Mouse (Mus musculus): ENCODE data around the gene Znhit1. TPM values are rescaled to one million over a fixed set of nuclear protein-coding genes. Genes with fewer than 3 reads are reported as not detected.

Znhit1 gene
- polyA plus RNA-seq, 1 experiment, result 96.2 TPM

DNA sequence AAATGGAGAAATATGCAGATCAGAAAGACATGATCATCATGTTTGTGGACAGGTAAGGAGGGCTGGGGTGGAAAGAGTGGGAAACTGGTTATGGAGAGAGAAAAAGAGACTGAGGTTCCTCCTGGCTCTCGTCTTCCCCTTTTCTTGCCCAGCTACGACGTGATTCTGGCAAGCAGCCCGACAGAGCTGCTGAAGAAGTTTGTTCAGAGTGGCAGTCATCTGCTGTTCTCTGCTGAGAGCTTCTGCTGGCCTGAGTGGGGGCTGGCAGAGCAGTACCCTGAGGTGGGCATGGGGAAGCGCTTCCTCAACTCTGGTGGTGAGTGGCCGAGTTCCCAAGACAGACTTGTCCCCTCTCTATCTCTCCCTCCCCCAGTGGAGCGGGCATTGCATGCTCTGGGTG lies 599 bp upstream of the Znhit1 start:
- TF ChIP-seq POLR2A (IDR thresholded peaks at IDR 0.05; ENCODE audit: extremely low read depth, insufficient read depth, low read length), result no peak
- no peak for TF ChIP-seq CTCF (IDR thresholded peaks at IDR 0.05; ENCODE audit: extremely low read depth, insufficient read depth, low read length)
- Histone ChIP-seq H3K4me3 (ENCODE audit: insufficient read depth, low read length) (peak overlapping the region; percentile 50), H3K4me1 (ENCODE audit: control insufficient read depth, insufficient read depth, low read length) (peaks cover 3% of the 10 kb centered on the region; the same call in 1 of the 2 replicates), H3K27ac (ENCODE audit: insufficient read depth, low read length) (no peak overlapping the region)

- peak overlapping the region; percentile 50 for H3K4me3 ChIP-seq (ENCODE audit: insufficient read depth, low read length)
- H3K27ac ChIP-seq (ENCODE audit: insufficient read depth, low read length), result peak overlapping the region; percentile 49
- peaks cover 3% of the 10 kb centered on the region; the same call in 1 of the 2 replicates for H3K4me1 ChIP-seq (ENCODE audit: control insufficient read depth, insufficient read depth, low read length)
- TF ChIP-seq CTCF (IDR thresholded peaks at IDR 0.05; ENCODE audit: extremely low read depth, insufficient read depth, low read length) (no peak), POLR2A (IDR thresholded peaks at IDR 0.05; ENCODE audit: extremely low read depth, insufficient read depth, low read length) (peak; percentile 59; the same call in 1 of the 2 replicates)
Observed at GRCm38 (mm10) chr5:136987138-136987933, 485 bp downstream of the Znhit1 start.

GRCm38 (mm10) chr5:136986695-136987137 lies 1.1 kb downstream of the Znhit1 start, which contains the start of gene Plod3:
Gene Plod3 (plus strand): TSS chr5:136987019.
- Histone ChIP-seq H3K4me1 (ENCODE audit: control insufficient read depth, insufficient read depth, low read length) (peaks cover 3% of the 10 kb centered on the region; the same call in 1 of the 2 replicates), H3K27ac (ENCODE audit: insufficient read depth, low read length) (peak within 1 kb of the TSS; percentile 49), H3K4me3 (ENCODE audit: insufficient read depth, low read length) (peak within 1 kb of the TSS; percentile 50)
- TF ChIP-seq CTCF (IDR thresholded peaks at IDR 0.05; ENCODE audit: extremely low read depth, insufficient read depth, low read length) (no peak), POLR2A (IDR thresholded peaks at IDR 0.05; ENCODE audit: extremely low read depth, insufficient read depth, low read length) (peak; percentile 84; the same call in 1 of the 2 replicates)

DNA sequence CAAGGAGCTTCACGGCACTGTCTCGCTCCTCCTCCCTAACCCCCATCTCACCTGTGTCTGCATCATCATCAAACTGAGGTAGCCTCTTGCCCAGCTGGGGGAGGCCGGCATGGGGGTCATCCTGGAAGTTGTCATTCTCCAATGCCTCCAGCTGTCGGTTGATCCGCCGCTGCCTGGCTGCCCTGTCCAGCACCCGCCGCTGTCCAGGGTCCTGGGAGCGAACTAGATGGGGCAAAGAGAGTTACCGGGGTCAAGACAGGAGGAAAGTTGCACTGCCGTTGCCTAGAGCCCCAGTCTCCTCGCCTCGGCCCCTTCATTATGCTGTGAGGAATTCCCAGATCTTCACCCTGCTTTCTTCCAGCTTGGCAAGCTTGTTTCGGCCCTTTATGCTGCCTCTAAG lies 3.0 kb downstream of the Znhit1 start:
- TF ChIP-seq POLR2A (IDR thresholded peaks at IDR 0.05; ENCODE audit: extremely low read depth, insufficient read depth, low read length) (no peak), CTCF (IDR thresholded peaks at IDR 0.05; ENCODE audit: extremely low read depth, insufficient read depth, low read length) (no peak)
- peaks cover 3% of the 10 kb centered on the region; the same call in 1 of the 2 replicates for H3K4me1 ChIP-seq (ENCODE audit: control insufficient read depth, insufficient read depth, low read length)
- no peak overlapping the region for H3K4me3 ChIP-seq (ENCODE audit: insufficient read depth, low read length)
- no peak overlapping the region for H3K27ac ChIP-seq (ENCODE audit: insufficient read depth, low read length)

GRCm38 (mm10) chr5:136982338-136982930 lies 5.4 kb downstream of the Znhit1 start:
- TF ChIP-seq CTCF (IDR thresholded peaks at IDR 0.05; ENCODE audit: extremely low read depth, insufficient read depth, low read length) (peak; percentile 45; the same call in 1 of the 2 replicates), POLR2A (IDR thresholded peaks at IDR 0.05; ENCODE audit: extremely low read depth, insufficient read depth, low read length) (no peak)
- H3K4me3 ChIP-seq (ENCODE audit: insufficient read depth, low read length), result no peak overlapping the region
- H3K27ac ChIP-seq (ENCODE audit: insufficient read depth, low read length), result no peak overlapping the region
- H3K4me1 ChIP-seq (ENCODE audit: control insufficient read depth, insufficient read depth, low read length), result peaks cover 3% of the 10 kb centered on the region; the same call in 1 of the 2 replicates

GRCm38 (mm10) chr5:136980974-136981373 lies 6.8 kb downstream of the Znhit1 start:
- Histone ChIP-seq H3K27ac (ENCODE audit: insufficient read depth, low read length) (no peak overlapping the region), H3K4me1 (ENCODE audit: control insufficient read depth, insufficient read depth, low read length) (peaks cover under 1% of the 10 kb centered on the region; the same call in 1 of the 2 replicates), H3K4me3 (ENCODE audit: insufficient read depth, low read length) (no peak overlapping the region)
- TF ChIP-seq POLR2A (IDR thresholded peaks at IDR 0.05; ENCODE audit: extremely low read depth, insufficient read depth, low read length) (no peak), CTCF (IDR thresholded peaks at IDR 0.05; ENCODE audit: extremely low read depth, insufficient read depth, low read length) (0 out of 2 replicates have a peak, but pooled peaks have one; percentile 7)

- Histone ChIP-seq H3K4me1 (ENCODE audit: control insufficient read depth, insufficient read depth, low read length) (no peaks in the 10 kb centered on the region), H3K27ac (ENCODE audit: insufficient read depth, low read length) (no peak overlapping the region), H3K4me3 (ENCODE audit: insufficient read depth, low read length) (no peak overlapping the region)
- TF ChIP-seq CTCF (IDR thresholded peaks at IDR 0.05; ENCODE audit: extremely low read depth, insufficient read depth, low read length) (no peak), POLR2A (IDR thresholded peaks at IDR 0.05; ENCODE audit: extremely low read depth, insufficient read depth, low read length) (no peak)
Observed at GRCm38 (mm10) chr5:136979762-136980161, 8.1 kb downstream of the Znhit1 start.

DNA sequence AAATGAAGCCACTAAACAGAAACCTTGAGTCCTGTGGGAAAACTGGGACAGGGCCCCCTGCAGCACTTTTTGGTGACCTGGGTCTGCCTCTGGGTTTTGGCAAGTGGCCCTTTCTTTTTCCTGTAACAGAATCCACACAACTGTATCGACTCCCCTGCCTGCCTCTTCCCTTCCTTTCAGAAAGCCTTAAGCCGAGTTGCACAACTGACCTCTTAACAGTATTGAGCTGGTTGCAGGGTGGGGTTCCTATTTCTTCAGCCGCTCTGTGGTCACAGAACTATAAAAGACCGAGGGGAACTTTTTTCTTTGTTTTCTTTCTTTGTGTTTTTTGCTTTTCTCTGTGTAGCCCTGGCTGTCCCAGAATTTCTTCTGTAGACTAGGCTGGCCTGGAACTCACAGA lies 10.1 kb downstream of the Znhit1 start:
- Histone ChIP-seq H3K27ac (ENCODE audit: insufficient read depth, low read length) (no peak overlapping the region), H3K4me1 (ENCODE audit: control insufficient read depth, insufficient read depth, low read length) (no peaks in the 10 kb centered on the region), H3K4me3 (ENCODE audit: insufficient read depth, low read length) (no peak overlapping the region)
- TF ChIP-seq CTCF (IDR thresholded peaks at IDR 0.05; ENCODE audit: extremely low read depth, insufficient read depth, low read length) (no peak), POLR2A (IDR thresholded peaks at IDR 0.05; ENCODE audit: extremely low read depth, insufficient read depth, low read length) (no peak)

DNA sequence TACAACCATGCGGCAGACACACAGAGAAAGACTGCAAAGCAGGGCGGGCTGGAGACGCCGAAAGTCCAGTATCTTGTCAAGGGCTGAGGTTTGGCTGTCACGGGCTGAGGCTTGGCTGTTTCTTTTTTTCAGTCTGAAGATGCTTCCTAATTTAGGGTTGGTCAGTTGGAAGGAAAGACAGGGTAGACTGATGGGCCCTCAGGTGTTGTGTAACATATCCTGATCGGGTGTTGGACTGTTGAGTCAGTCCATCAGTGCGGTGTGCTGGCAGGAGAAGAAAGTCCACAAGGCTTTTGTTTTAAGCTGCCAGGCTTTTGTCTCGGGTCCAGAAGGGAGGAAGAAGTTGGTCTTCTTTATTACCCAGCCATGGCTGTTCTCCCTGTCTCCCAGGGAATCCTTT lies 14.2 kb downstream of the Znhit1 start:
- Histone ChIP-seq H3K4me1 (ENCODE audit: control insufficient read depth, insufficient read depth, low read length) (no peaks in the 10 kb centered on the region), H3K4me3 (ENCODE audit: insufficient read depth, low read length) (no peak overlapping the region), H3K27ac (ENCODE audit: insufficient read depth, low read length) (no peak overlapping the region)
- no peak for TF ChIP-seq POLR2A (IDR thresholded peaks at IDR 0.05; ENCODE audit: extremely low read depth, insufficient read depth, low read length)
